Mouse (Mus musculus): ENCODE results near the gene Igf2bp2.

The Igf2bp2 gene

DNA sequence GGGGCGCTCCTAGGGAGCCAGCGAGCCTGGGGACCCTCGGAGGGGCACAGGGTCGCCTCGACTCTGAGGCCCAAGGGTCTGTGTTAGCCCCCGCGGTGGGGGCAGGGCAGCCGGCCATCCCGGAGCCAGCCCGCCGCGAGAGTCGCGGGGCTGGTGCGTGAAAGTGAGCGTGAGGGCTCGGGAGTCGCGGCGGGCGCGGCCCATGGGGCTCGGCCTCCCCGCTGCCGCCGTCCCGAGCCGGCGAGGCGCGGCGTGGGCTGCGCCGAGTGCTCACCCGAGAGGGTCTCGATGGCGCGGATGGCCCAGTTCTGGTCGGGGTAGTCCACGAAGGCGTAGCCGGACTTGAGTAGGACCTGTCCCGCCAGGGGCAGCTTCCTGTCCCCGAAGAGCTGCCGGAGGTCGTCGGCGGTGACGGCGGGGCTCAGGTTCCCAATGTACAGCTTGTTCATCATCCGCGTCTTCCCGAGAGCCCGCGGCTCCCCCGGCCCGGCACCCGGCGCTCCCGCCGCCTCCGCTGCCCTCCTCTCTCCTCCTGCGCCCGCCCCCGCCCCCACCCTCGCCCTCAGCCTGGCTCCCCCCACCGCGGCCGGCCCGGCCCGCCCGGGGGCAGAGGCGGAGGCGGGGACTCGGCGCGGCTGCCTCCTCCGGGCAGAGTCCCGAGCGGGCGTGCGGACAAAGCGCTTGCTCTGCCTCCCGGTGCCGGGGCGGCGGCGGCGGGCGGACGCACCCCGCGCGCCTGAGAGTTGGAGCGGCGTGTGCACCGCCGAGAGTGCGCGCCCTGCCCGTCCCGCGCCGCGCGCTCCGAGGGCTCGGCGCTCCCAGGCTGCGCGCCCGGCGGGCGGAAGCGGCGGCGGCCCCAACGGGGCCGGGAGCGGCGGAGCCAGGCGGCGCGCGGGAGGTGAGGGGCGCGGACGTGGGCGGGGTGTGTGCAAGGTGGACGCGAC, at the start of gene Igf2bp2:
Igf2bp2 (minus strand) TSS at position 788 of the 944 bp plus-strand sequence.
- DNase-seq (ENCODE audit: low spot score), result peak; percentile 84

DNA sequence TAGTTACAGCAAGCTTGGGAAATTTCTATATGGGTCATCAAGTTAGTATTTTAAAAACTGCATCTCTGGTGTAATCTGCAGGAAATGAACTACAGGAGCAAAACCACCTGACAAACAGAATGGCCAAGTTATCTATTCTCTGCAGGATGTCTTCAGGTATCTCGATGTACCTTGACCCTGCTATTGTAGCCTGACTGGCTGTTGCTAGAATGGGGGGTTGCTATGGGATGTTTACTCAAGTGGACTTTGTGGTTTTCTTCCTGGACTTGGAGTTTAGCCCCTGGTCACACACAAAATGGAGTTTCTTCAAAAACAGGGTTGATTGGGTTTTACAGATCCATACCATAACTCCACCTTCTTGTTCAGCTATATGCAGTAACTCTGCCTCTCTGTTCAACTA, 40.4 kb upstream of the Igf2bp2 start:
- DNase-seq (ENCODE audit: low spot score), result peak; percentile 78

DNA sequence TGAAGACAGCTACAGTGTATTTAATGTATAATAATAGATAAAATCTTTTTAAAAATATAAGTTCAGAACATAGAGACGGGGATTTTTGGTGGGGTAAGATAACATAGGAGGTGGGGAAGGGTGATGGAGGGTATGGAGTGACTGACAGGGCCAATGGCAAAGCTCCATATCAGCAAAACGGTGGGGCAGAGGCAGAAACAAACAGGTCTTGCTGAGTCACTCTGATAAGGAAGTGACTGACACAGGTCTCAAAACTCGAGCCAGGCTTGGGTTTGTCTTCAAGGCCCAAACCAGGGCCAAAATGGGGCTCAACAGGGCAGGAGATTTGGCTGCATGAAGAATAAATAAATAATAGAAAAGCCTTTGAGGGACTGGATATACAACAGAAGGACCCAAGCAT, 38.8 kb upstream of the Igf2bp2 start:
- peak; percentile 23 for DNase-seq (ENCODE audit: low spot score)

DNA sequence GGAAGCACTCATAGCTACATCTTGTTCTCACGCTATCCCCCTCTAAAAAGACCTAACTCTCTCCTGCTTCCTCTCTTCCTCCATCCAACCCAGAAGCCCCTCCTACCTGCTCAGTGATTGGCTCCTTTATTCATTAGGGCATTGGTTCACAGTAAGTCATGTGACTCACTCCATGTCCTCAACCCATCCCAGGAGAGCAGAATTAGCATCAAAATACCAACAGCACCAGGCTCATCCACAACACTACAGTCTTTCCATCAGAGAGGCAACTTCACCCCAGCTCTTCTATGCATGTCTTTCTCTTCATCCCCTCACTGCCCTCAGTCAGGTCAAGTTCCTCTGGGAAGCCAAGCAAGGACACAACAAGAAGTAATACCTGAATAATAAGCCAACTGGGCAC, 37.4 kb upstream of the Igf2bp2 start:
- DNase-seq (ENCODE audit: low spot score), result no peak

DNA sequence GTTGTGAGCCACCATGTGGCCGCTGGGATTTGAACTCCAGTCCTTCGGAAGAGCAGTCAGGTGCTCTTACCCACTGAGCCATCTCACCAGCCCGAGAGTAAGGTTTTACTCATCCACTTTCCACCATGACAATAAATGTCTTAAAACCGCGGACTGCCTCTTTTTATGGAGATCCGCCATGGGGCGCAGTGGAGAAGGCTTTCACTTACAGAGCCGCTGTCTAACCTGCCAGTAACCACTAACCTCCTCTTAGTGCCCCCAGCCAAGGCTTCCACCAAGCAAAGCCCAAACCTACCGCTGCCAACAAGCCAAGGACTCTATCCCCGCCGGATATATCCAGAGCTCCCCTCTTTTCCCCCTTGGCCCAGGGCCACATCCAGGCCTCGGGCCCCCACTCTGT, 24.3 kb upstream of the Igf2bp2 start:
- DNase-seq (ENCODE audit: low spot score), result no peak

DNA sequence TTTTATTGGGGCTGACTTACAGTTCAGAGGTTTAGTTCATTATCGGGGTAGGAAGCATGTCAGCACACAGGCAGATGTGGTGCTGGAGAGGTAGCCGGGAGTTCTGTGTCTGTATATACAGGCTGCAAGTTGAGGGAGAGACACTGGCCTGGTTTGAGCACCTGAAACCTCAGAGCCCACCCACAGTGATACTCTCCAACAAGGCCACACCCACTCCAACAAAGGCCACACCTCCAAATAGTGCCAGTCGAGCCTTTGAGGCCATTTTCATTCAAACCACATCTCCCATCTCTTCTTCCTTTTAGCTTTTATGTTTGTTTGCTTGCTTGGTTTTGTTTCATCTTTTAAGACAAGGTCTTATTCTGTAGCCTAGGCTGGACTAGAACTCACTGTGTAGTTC, 22.3 kb upstream of the Igf2bp2 start:
- no peak for DNase-seq (ENCODE audit: low spot score)

DNA sequence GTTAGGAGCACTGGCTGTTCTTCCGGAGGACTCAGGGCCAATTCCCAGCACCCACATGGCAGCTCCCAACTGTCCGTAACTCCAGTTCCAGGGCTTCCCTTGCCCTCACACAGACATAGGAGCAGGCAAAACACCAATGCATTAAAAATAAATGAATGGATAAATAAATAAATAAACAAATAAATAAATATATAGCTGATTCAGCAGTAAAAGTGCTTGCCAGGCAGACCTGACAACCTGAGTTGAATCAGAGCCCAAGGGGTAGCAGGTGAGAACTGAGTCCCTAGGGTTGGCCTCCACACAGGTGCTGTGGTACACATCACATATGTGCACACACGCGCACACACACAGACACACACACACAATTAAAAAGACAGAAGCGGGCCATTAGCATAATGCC, 21.0 kb upstream of the Igf2bp2 start:
- no peak for DNase-seq (ENCODE audit: low spot score)

DNA sequence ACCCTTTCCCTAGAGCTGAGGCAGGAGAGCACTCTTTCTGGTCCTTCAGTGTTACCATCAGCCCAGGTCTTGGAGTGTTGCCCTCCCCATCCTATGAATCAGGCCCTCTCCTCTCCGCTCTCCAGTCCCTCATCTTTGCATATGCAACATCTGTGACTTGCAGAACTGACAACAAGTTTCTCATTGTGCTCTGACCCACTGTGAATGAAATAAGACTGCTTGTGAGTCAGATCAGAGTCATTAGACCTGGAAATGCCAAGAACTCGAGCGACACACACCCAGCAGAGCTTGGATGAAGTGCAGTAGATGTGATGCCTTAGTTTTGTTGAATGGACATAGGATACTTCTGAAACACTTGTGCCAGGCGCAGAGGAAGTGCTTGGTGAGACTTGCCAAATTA, 19.2 kb upstream of the Igf2bp2 start:
- no peak for DNase-seq (ENCODE audit: low spot score)

DNA sequence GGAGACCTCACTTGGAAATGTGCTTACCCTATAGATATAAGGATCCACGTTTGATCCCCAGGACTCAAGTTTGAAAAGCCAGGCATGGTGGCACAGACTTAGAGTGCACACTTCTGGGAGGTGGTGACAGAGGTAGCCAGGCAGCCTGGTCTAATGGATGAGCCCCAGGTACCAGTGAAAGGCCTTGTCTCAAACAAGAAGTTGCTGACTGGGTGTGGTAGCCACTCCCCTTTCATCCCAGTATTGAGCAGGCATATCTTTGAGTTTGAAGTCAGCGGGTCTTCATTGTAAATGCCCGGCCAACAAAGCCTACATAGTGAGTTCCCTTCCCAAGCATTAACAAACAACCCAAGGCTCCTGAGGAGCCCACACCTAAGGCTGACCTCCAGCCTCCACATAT, 15.7 kb upstream of the Igf2bp2 start:
- no peak for DNase-seq (ENCODE audit: low spot score)

DNA sequence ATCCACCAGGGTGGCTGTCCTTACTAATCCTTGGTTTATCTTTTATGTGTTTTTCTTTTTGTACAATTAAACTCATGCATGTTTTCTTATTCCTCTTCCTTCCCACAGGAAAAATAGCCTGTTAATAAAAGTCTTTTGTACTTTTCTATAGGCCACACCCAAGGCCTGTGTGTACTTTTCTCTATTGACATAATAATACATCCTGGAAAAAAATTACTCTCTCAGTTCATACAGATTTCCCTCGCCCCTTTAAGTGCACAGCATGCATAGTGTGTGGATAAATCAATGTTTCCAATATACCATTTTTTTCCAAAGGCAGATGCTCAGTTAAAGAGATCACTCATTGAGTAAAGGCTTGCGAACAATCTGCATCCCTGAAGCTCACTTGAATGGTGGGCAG, 14.9 kb upstream of the Igf2bp2 start:
- DNase-seq (ENCODE audit: low spot score), result no peak

DNA sequence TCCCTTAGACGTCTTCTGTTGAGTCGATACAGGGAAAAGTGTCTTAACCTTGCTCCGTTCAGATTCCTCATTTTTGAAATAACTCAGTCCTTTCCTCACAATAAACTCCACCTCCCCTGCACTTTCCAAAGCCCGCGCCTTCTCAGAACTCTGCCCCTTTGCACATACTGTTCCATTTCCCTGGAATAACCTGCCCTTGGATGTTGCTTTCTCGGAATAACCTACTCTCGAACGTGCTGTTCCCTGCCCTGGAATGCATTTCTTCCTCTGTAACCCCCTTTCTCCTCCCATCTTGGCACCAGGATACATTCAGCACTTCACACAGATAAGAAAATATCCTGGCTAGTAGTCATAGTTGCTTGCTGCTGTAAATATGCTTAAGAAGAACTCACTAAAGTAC, 5.6 kb upstream of the Igf2bp2 start:
- DNase-seq (ENCODE audit: low spot score), result no peak

DNA sequence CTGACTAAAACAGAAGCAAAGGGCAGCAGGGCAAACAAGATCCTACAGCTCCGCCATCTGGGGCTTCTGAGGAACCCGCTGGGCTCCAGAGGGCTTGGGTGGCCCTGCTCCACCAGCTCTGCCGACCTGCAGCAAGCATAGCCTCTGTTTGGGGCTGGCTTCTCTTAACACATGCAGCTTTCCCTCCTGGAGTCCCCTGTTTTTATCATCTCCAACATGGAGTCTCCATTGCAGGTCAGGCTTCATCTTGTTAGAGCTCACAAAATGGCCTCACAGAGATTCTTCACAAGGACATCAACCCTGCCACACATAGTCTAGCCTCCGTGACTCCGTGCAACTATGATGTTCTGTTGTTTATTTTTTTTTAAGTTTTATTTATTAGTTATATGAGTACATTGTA, 2.5 kb upstream of the Igf2bp2 start:
- no peak for DNase-seq (ENCODE audit: low spot score)

DNA sequence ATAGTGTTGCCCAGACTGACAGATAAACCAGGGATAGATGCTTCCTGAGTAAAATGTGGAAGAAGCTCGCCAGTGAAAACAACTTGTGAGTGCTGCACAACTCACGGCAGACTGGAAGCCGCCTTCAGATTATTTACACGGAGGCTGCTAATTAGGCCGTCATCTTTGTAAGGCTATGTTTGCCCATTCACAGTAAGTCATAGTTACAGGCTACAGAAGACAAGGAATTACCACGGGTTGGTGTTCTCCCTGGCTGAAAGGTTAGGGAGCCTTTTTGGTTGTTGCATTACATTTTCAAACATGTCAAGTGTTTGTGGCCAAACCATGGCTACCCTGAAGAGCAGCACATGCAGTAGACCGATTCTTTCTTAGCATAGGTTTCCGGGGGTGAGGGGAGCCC, 1.3 kb upstream of the Igf2bp2 start:
- no peak for DNase-seq (ENCODE audit: low spot score)

DNA sequence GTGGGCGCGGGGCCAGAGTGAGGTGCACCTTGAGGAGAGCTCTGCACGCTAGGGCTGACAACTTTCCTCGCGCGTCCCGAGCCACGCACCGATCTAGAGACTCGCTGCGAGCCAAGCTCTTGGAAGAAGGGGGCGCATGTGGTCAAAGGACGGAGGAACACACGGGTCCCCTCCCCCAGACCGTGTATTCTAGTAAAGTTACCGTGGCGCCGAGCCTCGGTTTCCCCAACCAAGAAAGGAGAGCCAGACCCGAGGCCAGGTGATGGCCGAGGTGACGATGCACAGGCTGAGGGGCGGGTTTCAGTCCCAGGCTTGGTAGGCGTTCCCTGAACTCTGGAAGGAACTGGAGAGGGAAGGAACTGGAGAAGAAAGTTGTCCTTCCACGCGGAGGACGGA, 355 bp upstream of the Igf2bp2 start:
- DNase-seq (ENCODE audit: low spot score), result peak; percentile 76

DNA sequence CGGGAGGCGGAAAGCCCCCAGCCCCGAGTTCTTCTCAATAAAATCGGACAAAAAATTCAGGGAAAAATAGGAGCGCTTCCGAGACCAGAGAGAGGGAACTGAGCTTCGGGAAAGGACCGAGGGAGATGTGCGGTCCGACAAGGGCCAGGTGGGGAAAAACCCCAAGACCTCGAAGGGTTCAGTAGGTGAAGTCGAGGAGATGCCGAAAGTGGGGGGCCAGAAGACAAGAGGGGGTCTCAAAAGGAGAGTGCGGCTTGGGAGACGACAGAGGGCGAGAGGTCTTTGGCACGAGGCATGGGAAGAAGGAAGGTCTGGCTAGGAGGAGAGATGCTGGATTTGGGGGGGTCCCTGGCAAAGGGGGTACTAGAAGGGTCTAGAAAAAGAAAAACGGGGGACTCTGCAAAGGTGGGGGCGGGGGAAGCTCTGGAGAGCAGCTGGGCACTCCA, 1.0 kb downstream of the Igf2bp2 start:
- peak; percentile 25 for DNase-seq (ENCODE audit: low spot score)

DNA sequence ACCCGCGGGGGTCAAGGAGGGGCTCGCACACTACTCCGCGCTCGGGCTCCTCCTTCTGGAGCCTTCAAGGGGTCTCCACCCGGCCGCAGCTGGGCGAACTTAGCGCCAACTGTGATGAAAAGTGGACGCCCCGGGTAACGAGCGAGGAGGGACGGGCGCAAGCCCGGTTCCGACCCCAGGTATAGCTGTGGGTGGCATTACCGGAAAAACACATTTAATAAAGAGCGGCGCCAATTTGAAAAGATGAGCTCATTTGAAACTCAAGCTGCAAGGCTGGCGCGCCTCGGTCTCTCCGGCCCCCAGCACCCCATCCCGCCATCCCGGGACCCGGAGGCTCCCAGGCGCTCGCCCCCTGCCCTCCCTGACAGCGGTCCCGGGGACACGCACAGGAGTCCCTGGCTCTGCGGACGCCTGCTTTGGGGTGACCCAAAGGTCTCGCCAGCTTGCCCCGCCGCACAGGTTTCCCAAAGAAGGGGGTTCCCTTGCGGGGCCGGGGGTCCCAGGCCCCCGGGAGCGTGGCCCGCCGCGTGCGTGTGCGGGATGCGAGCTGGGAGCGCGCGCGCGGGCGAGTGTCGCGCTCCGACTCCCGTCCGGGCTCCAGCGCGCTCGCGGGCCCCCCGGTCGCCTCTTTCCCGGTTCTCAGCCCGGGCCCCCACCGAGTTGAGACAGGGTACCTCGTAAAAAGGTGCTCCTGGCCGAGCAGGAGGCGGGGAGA, 1.6 kb downstream of the Igf2bp2 start:
- DNase-seq (ENCODE audit: low spot score), result peak; percentile 50

DNA sequence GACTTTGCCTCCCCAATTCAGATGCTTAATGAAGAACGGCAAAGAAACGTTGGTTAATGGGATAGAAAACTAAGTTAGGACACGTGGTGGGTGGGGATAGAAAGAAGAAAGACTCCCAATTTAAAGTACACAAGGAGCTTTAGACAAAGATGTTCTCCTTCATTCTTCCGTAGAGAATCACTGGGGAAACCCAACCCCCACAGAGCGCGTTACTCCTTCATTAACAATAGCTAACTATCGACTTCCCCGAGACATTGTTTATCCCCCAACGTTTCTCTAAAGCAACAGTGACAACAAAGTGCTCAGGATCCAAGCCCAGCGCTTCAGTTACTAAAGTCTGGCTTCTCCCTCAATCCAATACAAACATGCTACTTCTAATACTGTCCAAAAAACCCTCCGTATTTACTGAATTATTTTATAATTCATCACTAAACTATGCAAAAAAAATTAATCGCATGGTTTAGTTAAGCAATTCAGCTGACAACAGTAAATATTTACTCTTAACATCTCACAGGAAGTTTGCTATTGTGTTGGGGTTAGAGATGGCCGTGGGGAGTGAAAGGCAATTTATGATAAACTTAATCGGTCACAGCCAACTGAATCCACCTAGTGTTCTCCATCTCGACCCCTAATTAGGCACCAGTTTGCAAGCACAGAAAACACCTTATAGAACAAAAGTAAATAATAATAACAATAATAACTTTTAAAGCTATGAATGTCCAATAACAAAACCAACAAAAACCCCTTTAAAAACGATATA, 2.5 kb downstream of the Igf2bp2 start:
- DNase-seq (ENCODE audit: low spot score), result no peak

DNA sequence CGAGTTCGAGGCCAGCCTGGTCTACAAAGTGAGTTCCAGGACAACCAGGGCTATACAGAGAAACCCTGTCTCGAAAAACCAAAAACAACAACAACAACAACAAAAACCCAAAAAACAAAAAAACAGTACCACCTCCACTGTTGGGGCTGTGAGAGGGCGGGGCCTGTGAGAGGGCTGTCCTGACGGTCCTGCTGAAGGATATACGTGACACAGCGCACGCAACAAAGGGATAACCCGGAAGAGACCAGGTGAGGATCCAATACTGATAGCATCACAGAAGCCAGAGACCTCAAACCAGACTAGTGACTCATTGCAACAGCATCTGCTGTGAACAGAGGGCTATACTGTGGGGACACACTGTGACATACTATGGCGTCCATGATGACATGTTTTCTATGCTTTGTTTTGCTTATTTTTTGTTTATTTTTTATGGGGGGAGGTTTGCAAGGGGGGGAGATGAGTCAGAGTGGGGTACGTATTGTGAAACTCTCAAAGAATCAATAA, 10.1 kb downstream of the Igf2bp2 start:
- no peak for DNase-seq (ENCODE audit: low spot score)

DNA sequence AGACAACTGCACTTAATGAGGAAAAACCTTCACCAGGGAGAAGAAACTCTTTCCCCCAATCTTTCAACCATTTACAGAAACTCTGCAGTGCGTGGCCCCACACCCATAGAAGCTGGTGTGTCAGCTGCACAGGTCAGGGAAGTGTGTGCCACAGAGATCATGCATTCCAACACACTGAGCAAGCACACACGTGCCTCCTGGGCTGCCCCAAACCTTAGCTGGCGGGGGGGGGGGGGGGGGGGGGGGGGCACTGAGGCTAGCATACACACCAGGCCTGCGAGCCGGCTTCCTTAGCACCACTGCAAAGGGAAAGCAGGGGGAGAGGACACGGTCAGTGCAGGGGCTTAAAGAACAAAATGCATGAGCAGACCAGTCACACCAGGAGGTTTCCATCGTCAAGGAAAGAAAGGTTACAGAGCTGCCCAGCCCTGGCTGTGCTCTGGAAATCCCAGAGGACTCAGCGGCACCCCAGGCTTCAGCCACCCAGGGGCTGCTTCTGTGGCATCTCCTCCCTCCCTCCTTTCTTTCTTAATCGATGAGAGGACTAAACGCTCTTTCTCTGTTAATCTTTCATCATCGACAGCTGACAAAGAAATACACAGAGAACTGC, 11.3 kb downstream of the Igf2bp2 start:
- peak; percentile 40 for DNase-seq (ENCODE audit: low spot score)

DNA sequence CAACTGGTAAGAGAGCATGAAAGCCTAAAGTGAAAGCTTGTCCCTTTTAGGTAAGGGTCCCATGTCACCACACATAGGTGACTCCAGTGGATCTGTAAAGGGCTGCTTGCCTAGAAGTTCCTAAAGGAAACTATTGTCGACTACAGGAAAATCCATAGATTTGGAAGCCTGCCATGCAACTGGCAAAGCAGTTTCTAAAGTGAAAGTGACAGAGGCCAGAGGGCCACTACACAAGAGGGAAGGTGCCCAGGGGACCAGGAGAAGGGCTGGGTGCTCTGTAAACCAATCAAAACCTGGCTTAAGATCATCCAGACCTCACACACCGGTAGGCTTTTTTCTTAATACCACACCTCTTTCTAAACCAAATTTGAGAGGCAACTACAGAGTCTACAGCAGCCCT, 12.7 kb downstream of the Igf2bp2 start:
- DNase-seq (ENCODE audit: low spot score), result no peak

DNA sequence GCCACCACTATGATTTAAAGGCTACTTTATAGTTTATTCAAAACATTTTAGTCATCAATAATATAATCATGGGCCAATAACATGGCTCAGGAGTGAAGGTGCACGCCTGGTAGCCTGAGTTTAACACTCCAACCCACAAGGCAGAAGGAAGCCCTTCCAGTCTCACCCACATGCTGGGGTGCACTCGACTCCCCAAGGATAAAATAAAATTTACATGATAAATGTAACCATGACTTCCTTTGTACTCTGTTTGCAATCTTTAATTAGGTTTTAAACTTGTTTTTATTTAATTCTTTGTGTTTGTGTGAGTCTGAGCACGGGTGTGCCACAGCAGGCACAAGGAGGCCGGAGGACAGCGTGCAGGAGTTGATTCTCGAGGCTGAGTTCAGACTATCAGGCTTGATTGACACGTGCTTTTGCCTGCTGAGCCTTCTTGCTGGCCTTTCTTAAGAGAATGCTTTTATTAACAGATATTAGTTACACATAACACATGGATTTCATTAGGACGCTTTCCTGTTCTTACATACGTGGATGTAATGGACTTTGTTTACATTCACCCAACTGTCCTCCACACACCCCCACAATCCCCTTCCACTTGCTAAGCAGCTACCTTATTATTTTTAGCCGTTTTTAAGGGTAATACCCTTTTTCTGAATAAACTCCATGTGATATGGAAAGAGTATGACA, 13.3 kb downstream of the Igf2bp2 start:
- DNase-seq (ENCODE audit: low spot score), result no peak

Measured in yolk sac, embryonic 10.5 days (tissue).